Mouse (Mus musculus): ENCODE results near the gene Olfr1118.
"Not testable (repeated sequence)": the region's sequence is repeated elsewhere in the genome, so short reads cannot be mapped to it uniquely, and the experiment has no call there.

Olfr1118 gene

GRCm38 (mm10) chr2:87307281-87307680, at the start of gene Olfr1118:
Olfr1118 (plus strand) TSS chr2:87307581.
- no peak for DNase-seq (ENCODE audit: low spot score)

- DNase-seq (ENCODE audit: low spot score): no peak
These were observed 40.1 kb upstream of the Olfr1118 start, which contains the start of gene Olfr1116 for GRCm38 (mm10) chr2:87267234-87267633. Olfr1116 (plus strand) TSS chr2:87267534.

GRCm38 (mm10) chr2:87293977-87294376, 13.4 kb upstream of the Olfr1118 start:
- DNase-seq (ENCODE audit: low spot score): not testable (repeated sequence)

- no peak for DNase-seq (ENCODE audit: low spot score)
These were observed 47.1 kb downstream of the Olfr1118 start, which contains the start of gene Olfr1120 for GRCm38 (mm10) chr2:87354515-87354914. Olfr1120 (plus strand) TSS chr2:87354815.

- not testable (repeated sequence) for DNase-seq (ENCODE audit: low spot score)
These were observed 52.7 kb downstream of the Olfr1118 start for GRCm38 (mm10) chr2:87360121-87360520.

Data from spleen, adult 12 weeks (tissue).